Mouse (Mus musculus) liver, adult 2 months (tissue): ENCODE measurements around the gene Lasp1. TPM values are rescaled to one million over a fixed set of nuclear protein-coding genes. Genes with fewer than 3 reads are reported as not detected.
A peak's percentile ranks its signal among the peaks of the same experiment; 100 is the strongest.
"Not testable (repeated sequence)": the region's sequence is repeated elsewhere in the genome, so short reads cannot be mapped to it uniquely, and the experiment has no call there.

Experiments used
- DNase-seq: peaks from one replicate; pipeline ENCODE4 v3.0.0-alpha.2; 2011; ENCODE audit warnings: low read depth, low spot score; ENCODE audit errors: extremely low read depth
- H3K27ac ChIP-seq: fragments of 200-500 bp; replicated peaks from 2 replicates; pipeline ENCODE4 v1.5.1; 2012; ENCODE audit warnings: low read depth, mild to moderate bottlenecking, control low read depth, inconsistent platforms, low read length; ENCODE audit not compliant: insufficient read depth
- H3K27me3 ChIP-seq: fragments of 200-500 bp; 2 replicates; pipeline ENCODE4 v1.6.1; 2012; ENCODE audit warnings: mild to moderate bottlenecking, moderate library complexity, low read length, inconsistent platforms; ENCODE audit not compliant: control insufficient read depth, insufficient read depth
- H3K36me3 ChIP-seq: fragments of 200-500 bp; 2 replicates; pipeline ENCODE4 v1.6.1; 2012; ENCODE audit warnings: low read length, inconsistent platforms; ENCODE audit not compliant: control insufficient read depth, insufficient read depth
- H3K4me1 ChIP-seq: fragments of 200-500 bp; 2 replicates; pipeline ENCODE4 v1.6.1; 2011; ENCODE audit warnings: low read length; ENCODE audit not compliant: control insufficient read depth, insufficient read depth
- H3K4me3 ChIP-seq: fragments of 200-500 bp; 2 replicates; pipeline ENCODE4 v1.5.1; 2011; ENCODE audit warnings: low read depth, mild to moderate bottlenecking, control low read depth, low read length, moderate library complexity; ENCODE audit not compliant: insufficient read depth
- H3K79me2 ChIP-seq: fragments of 200-500 bp; 2 replicates; pipeline ENCODE4 v1.6.1; 2012; ENCODE audit warnings: inconsistent platforms, mild to moderate bottlenecking, low read length, moderate library complexity; ENCODE audit not compliant: control insufficient read depth, insufficient read depth
- H3K9ac ChIP-seq: fragments of 200-500 bp; 2 replicates; pipeline ENCODE4 v1.6.1; 2012; ENCODE audit warnings: low read depth, mild to moderate bottlenecking, control low read depth, inconsistent platforms, low read length
- CTCF ChIP-seq: fragments of 200-500 bp; IDR thresholded peaks from 2 replicates; pipeline ENCODE4 v1.5.1; 2011; ENCODE audit warnings: low read depth, low read length, control low read depth
- POLR2A ChIP-seq: fragments of 200-500 bp; IDR thresholded peaks from 2 replicates; pipeline ENCODE4 v1.6.1; 2011; ENCODE audit warnings: low read length, control low read depth; ENCODE audit not compliant: insufficient read depth; ENCODE audit errors: extremely low read depth
- WGBS: fragments of 180-500 bp; shearing (Covaris S2); methylation state at CpG from one replicate; pipeline ENCODE4 v1.1.7; 2018; 5-methylcytosine and 5-hydroxymethylcytosine counted together
- polyA plus RNA-seq: library from polyadenylated mRNA; depleted of rRNA; stranded (reverse); fragments of >200 nt; gene quantifications from 2 replicates; pipeline ENCODE4 v1.2.3, GENCODE M21; 2012
- total RNA-seq: library from RNA; depleted of rRNA; stranded (reverse); fragments of >200 nt; gene quantifications from 2 replicates; pipeline ENCODE4 v1.2.3, GENCODE M21; 2014

Gene Lasp1
- total and polyA plus RNA-seq, 2 experiments = 23.3 to 80.5 TPM

DNA sequence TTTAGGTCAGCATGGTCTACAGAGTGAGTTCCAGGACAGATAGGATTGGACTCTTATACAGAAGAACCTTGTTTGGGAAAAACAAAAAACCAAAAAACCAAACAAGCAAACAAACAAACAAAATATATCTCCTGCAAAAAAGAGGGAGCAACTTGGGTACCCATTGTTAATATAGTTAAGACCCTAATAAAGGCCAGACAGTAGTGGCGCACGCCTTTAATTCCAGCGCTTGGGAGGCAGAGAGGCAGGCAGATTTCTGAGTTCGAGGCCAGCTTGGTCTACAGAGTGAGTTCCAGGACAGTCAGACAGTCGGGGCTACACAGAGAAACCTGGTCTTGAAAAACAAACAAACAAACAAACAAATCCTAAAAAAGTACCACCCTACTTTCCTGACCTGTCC lies 9.1 kb upstream of the Lasp1 start:
- WGBS = 90% methylated on average over 5 of the region's 5 CpGs
- H3K79me2 ChIP-seq = no peaks in the 10 kb centered on the region
- TF ChIP-seq POLR2A = no peak
- no peak for TF ChIP-seq CTCF

DNA sequence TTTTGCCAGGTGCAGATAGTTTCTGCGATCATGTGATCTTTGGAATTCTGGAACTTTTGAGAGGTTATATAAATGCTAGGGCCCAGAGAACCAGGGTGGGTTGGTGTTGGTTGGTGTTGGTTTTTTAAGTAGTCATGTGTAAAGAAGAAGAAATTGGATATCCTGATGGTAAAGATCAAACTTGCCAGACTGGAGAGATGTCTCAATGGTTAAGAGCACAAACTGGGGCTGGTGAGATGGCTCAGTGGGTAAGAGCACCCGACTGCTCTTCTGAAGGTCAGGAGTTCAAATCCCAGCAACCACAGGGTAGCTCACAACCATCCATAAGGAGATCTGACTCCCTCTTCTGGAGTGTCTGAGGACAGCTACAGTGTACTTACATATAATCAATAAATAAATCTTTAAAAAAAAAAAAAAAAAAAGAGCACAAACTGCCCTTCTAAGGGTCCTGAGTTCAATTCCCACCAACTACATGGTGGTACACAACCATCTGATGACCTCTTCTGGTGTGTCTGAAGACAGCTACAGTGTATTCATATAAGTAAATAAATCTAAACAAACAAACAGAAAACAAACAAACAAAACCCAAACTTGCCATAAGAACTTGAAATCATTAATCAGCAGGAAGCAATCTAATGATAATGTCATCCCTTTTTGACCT lies 7.9 kb upstream of the Lasp1 start:
- H3K4me1 ChIP-seq, H3K27me3 ChIP-seq: not testable (repeated sequence)
- WGBS = 82% methylated on average over 2 of the region's 2 CpGs

More for the DNA sequence above, 9.1 kb upstream of the Lasp1 start:
- Histone ChIP-seq H3K36me3 (no peaks in the 10 kb centered on the region), H3K4me1 (no peaks in the 10 kb centered on the region), H3K27me3 (no peaks in the 10 kb centered on the region), H3K27ac (no peak overlapping the region), H3K9ac (no peak overlapping the region), H3K4me3 (no peak overlapping the region)
- DNase-seq = no peak

DNA sequence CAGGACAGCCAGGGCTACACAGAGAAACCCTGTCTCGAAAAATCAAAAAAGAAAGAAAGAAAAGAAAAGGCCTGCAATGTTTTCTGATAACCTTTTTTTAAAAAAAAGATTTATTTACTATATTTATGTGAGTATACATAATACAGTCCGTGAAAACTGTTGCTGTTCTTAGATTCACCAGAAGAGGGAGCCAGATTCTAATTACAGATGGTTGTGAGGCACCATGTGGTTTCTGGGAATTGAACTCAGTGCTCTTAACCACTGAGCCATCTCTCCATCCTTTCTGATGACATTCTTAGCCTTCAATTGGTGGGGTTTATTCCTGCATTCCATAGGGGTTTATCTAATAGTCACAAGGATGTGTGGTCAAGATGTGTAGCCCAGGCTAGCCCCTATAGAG lies 5.6 kb upstream of the Lasp1 start:
- Histone ChIP-seq H3K79me2 (no peaks in the 10 kb centered on the region), H3K9ac (no peak overlapping the region), H3K36me3 (no peaks in the 10 kb centered on the region), H3K27me3 (no peaks in the 10 kb centered on the region), H3K27ac (no peak overlapping the region), H3K4me1 (peaks cover 1% of the 10 kb centered on the region; the same call in 1 of the 2 replicates), H3K4me3 (no peak overlapping the region)
- peak; percentile 56 for DNase-seq
- TF ChIP-seq CTCF (peak; percentile 42), POLR2A (no peak)
- 10% methylated on average over 2 of the region's 2 CpGs for WGBS

More for the DNA sequence above, 7.9 kb upstream of the Lasp1 start:
- not testable (repeated sequence) for H3K36me3 ChIP-seq, DNase-seq, H3K9ac ChIP-seq, H3K4me3 ChIP-seq, H3K79me2 ChIP-seq, H3K27ac ChIP-seq

DNA sequence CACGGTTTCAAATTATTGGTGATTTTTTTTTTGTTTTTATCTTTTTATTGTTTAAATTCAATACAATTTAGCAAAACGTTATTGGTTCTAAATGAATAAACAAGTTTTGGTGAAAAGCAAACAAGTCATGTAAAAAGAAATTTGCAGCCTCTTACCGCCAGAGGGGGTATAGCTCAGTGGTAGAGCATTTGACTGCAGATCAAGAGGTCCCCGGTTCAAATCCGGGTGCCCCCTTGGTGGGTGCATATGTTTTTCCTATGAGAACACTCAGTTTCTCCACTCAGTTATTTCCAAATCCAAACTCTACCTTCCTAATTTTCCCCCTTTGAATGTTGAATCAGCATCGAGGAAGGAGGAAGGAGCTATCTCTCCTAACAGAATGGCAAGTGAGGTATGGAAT lies 1.9 kb upstream of the Lasp1 start:
- no peak overlapping the region for H3K4me3 ChIP-seq
- peak; percentile 67 for DNase-seq

DNA sequence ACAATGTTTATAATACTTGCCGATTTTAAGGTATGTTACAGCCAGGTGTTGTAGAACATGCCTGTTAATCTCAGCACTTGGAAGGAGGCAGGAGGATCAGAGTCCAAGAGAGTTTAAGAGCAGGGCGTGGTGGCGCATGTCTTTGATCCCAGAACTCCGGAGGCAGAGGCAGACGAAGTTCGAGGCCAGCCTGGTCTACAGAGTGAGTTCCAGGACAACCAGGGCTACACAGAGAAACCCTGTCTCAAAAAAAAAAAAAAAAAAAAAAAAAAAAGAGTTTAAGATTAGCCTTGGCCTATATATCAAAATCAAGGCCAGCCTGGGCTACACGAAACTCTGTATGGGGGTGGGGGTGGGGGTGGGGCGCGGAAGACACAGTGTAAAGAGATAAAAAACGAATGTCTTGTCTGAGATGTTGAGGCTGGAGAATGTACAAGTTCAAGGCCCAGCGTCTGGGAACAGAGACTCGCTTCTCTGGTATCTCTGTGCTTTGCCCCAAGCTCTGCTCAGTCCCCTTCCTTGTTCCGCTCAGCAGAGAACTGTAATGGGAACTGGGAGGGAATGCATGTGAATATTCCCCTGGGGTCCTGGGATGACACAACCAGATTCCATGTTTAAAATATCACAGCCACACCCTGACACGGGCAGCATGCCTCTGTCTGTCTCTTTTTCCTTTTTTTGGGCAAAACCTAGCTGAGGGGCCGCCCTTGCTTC lies 1.3 kb upstream of the Lasp1 start:
- Histone ChIP-seq H3K27ac (peak overlapping the region; percentile 37; the same call in 1 of the 2 replicates), H3K4me3 (no peak overlapping the region), H3K79me2 (no peaks in the 10 kb centered on the region), H3K9ac (no peak overlapping the region), H3K36me3 (no peaks in the 10 kb centered on the region), H3K27me3 (no peaks in the 10 kb centered on the region), H3K4me1 (peaks cover 15% of the 10 kb centered on the region)
- WGBS = 79% methylated on average over 15 of the region's 15 CpGs
- no peak for TF ChIP-seq CTCF
- TF ChIP-seq POLR2A = no peak
- DNase-seq = no peak

More for the DNA sequence above, 1.9 kb upstream of the Lasp1 start:
- 5% methylated on average over 6 of the region's 6 CpGs for WGBS
- peaks cover 10% of the 10 kb centered on the region for H3K4me1 ChIP-seq
- H3K79me2 ChIP-seq = no peaks in the 10 kb centered on the region
- H3K27me3 ChIP-seq = no peaks in the 10 kb centered on the region
- H3K27ac ChIP-seq = no peak overlapping the region
- H3K36me3 ChIP-seq = no peaks in the 10 kb centered on the region
- no peak overlapping the region for H3K9ac ChIP-seq
- TF ChIP-seq CTCF (no peak), POLR2A (no peak)

- Histone ChIP-seq H3K9ac (no peak overlapping the region), H3K27ac (peak overlapping the region; percentile 37), H3K4me1 (peaks cover 17% of the 10 kb centered on the region), H3K4me3 (no peak overlapping the region), H3K79me2 (no peaks in the 10 kb centered on the region), H3K36me3 (no peaks in the 10 kb centered on the region), H3K27me3 (no peaks in the 10 kb centered on the region)
- DNase-seq = no peak
- 62% methylated on average over 8 of the region's 8 CpGs for WGBS
- TF ChIP-seq CTCF = no peak
- TF ChIP-seq POLR2A = no peak
Observed at GRCm38 (mm10) chr11:97798083-97798435, 741 bp upstream of the Lasp1 start.
